Mouse (Mus musculus) leukemia stem cell, adult 10-12 weeks (primary cell): ENCODE results near the gene Bud31. TPM values are rescaled to one million over a fixed set of nuclear protein-coding genes. Genes with fewer than 3 reads are reported as not detected.

Source experiments
- polyA plus RNA-seq: library from polyadenylated mRNA; stranded (reverse); fragments of >175 nt; gene quantifications from 2 replicates; pipeline ENCODE4 v1.2.3, GENCODE M21; 2012; ENCODE audit warnings: low replicate concordance

Bud31 gene
- polyA plus RNA-seq, result 3.0 and 4.0 TPM in 2 replicates

DNA sequence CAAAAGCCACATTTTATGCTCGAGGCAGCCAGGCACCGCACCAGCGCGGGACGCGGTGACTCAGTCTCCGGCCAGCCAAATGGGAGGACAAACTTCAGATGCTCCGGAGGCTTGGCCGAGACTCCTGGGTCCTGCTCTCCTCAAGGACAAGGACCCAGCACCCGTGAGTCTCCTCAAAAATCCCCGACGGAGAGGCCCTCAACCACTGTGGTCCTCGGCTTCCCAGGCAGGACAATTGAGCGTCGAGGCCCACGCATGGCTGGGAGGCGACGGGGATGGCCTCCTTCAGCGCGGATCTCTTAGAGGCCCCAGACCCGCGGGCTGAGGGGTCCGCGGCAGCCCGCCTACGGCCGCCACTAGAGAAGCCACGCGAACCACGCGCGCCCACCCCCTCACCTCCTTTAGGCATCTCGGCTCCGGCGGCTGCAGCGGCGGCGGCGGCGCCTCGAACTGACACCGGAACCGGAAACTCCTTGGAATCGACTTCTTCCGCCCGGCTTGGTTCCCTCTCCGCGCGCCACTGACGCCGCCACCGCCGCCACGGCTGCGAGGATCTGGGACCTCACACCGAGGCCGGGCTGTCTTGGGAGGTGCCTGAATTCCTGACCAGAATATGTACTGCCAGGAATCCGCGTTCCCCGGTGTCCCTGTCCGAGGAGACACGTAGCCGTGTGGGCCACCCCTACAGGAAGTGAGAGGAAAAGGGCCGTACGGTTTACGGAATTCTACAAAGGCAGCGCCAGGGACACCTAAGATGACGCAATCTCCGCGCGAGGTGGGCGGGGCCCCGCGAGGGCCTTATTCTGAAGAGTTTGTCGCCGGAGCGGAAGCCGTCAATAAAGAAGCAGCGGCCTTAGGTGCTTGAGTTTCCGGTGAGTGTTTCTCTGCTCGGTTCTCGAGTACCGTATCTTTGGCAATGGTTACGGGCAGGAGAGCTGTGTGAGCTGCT lies at the start of gene Bud31, which contains the start of gene Pdap1:
Bud31 (plus strand) TSS at position 792 of the 949 bp plus-strand sequence.
Pdap1 (minus strand) TSS at position 668 of the 949 bp plus-strand sequence.

DNA sequence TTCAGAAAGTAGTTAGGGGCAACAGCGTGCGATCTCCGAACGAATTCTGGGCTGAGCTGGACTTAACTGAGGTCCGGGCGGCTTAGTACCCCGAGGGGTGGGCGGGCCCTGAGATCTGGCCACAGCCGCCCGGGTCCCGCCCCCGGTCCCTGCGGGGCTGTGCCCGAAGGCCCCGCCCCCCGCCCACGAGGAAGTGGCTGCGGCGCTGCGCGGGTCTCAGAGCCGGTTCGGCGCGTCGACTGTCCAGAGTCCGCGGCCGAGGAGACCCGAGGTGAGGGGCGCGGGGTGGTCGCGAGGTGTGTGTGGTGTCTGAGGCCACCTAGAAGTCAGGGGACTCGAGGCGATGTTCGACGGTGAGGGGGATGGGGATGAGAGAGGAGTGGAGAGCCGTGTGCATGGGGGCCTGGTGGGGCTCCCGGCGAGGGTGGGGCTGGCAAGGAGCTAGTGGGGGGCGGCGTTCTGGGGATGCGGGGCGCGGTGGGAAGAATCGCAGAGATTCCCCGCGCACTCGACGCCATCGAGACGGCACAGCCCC lies 26.0 kb upstream of the Bud31 start, which contains the start of gene Arpc1b:
Arpc1b (plus strand) TSS at position 145 of the 535 bp plus-strand sequence.

DNA sequence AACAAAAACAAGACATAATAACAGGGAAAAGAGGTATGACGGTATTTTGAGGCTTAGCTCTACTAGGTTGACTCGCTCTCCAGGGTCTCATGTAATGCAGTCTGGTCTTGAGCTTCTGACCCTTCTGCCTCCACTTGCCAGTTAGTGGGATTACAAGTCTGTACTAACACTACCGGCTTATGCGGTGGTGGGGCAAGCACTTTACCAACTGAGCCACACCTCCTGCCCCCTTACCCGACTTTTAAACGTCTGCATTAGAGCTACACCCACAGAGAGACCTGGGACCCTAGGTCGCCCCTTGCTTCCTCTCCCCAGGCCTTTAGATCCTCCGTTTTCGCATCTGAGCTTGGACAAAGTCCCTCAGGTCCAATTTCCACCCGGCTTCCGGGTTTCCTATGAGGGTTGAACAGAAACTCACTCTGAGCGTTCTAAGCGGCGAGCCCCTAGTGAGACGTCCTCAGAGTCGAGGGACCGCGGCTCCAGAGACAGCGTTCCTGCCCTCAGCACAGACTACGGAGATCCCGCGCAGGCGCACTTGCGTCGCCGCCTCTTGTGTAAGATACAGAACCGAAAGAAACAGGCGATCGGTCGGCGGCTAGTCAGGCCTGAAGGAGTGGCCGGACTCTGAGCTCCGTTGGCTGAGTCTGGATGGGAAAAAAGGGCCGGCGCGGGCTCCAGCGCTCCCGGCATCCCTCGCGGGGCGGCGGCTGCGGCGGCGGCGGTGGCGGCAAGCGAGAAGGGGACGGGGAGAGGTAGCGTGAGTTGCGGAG lies 26.6 kb downstream of the Bud31 start, which contains the start of the genes Ptcd1 and Cpsf4:
Ptcd1 (minus strand) TSS at position 573 of the 770 bp plus-strand sequence.
Cpsf4 (plus strand) TSS at position 678 of the 770 bp plus-strand sequence.

DNA sequence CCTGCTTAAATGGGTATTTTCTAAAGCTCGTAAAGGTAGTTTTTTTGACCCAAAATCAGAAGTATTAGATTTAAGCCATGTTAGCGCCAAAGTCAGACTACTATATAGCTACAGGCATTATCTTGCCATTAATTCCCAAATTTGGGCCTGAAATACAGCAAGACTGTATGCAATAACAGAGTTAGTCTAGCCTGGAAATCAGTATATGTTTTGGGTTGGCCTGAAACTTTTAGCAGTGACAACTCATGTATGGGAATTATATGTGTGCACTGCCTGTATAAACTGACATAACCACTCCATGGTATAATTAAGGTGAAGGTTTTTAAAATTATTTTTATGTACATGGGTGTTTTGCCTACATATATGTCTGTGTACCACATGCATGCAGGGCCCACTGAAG lies 51.8 kb downstream of the Bud31 start, which contains the start of gene Atp5j2:
Atp5j2 (minus strand) TSS at position 101 of the 400 bp plus-strand sequence.

Other genes with a start within 250 kb of the Bud31 start
- 3.5 and 4.1 TPM in 2 replicates for gene Smurf1, start 174.5 kb upstream of the Bud31 start, polyA plus RNA-seq
- gene Gm4871, start 107.6 kb upstream of the Bud31 start, polyA plus RNA-seq, result not detected in 2 replicates
- 0.21 TPM in 1 of 2 replicates, not detected in the other for gene 1700018F24Rik, start 97.4 kb upstream of the Bud31 start, polyA plus RNA-seq
- 13.5 and 61.3 TPM in 2 replicates for gene Arpc1a, start 56.5 kb upstream of the Bud31 start, polyA plus RNA-seq
- gene Kpna7, start 56.3 kb upstream of the Bud31 start, polyA plus RNA-seq, result not detected in 2 replicates
- 303 and 531 TPM in 2 replicates for gene Arpc1b, start 26.1 kb upstream of the Bud31 start, polyA plus RNA-seq
- 56.5 and 194 TPM in 2 replicates for gene Pdap1, start 124 bp upstream of the Bud31 start, polyA plus RNA-seq
- 23.7 and 32.9 TPM in 2 replicates for gene Ptcd1, start 26.7 kb downstream of the Bud31 start, polyA plus RNA-seq
- gene Cpsf4, start 26.9 kb downstream of the Bud31 start, polyA plus RNA-seq, result 134 and 150 TPM in 2 replicates
- 9.1 and 42.9 TPM in 2 replicates for gene Atp5j2, start 51.7 kb downstream of the Bud31 start, polyA plus RNA-seq
- 1.1 and 2.7 TPM in 2 replicates for gene Zkscan14, start 61.5 kb downstream of the Bud31 start, polyA plus RNA-seq
- gene Zkscan5, start 64.2 kb downstream of the Bud31 start, polyA plus RNA-seq, result 0.57 and 3.2 TPM in 2 replicates
- gene Zfp655, start 91.4 kb downstream of the Bud31 start, polyA plus RNA-seq, result 24.0 and 31.3 TPM in 2 replicates
- gene Zscan25, start 140.1 kb downstream of the Bud31 start, polyA plus RNA-seq, result 36.7 and 43.3 TPM in 2 replicates
- not detected in 2 replicates for gene Cyp3a57, start 204.9 kb downstream of the Bud31 start, polyA plus RNA-seq